Mouse (Mus musculus): Measurements from ENCODE around the gene Ctc1. TPM values are rescaled to one million over a fixed set of nuclear protein-coding genes. Genes with fewer than 3 reads are reported as not detected.
"Not testable (repeated sequence)": the region's sequence is repeated elsewhere in the genome, so short reads cannot be mapped to it uniquely, and the experiment has no call there.

Ctc1 gene
- polyA plus RNA-seq (2016; fragmentation: Nextera tagmentation; extraction: Ambion mirVana), result 100 and 103 TPM in 2 replicates

- DNase-seq (ENCODE audit: low spot score), result peak; percentile 95
- H3K4me1 ChIP-seq, result peaks cover 23% of the 10 kb centered on the region
- H3K36me3 ChIP-seq (replicated peaks), result peaks cover 11% of the 10 kb centered on the region
- H3K9me3 ChIP-seq, result no peaks in the 10 kb centered on the region
- 4% methylated on average over 38 of the region's 38 CpGs for WGBS
- peak within 1 kb of the TSS; percentile 80 for H3K4me3 ChIP-seq
- peak within 1 kb of the TSS; percentile 98 for H3K27ac ChIP-seq (replicated peaks)
- no peaks in the 10 kb centered on the region for H3K27me3 ChIP-seq (replicated peaks; ENCODE audit: low read depth, poor library complexity, severe bottlenecking)
Measured at GRCm38 (mm10) chr11:69015644-69016441, at the start of gene Ctc1. TSS of gene Ctc1 (plus strand) at chr11:69015911.

DNA sequence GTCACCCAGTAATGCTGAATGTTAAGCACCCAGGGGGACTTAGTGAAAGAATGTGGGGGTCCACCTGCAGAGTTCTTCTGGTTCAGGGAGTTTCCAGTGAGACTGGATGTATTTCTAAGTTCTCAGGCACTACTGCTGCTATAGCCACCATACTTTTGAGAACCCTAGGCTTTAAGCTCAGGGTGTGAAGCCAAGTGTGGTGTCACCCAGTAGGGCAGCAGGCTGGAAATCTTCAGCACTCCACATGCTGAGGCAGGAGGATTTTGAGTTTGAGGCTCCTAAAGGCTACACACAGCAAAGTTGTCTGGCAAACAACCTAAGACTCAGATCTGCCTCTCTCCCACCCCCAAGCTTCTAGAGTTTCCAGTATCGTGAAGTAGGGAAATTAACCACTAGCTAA lies 49.2 kb upstream of the Ctc1 start:
- WGBS, result 47% methylated on average over 1 of the region's 1 CpGs
- Histone ChIP-seq H3K4me1 (peaks cover 20% of the 10 kb centered on the region), H3K27me3 (replicated peaks; ENCODE audit: low read depth, poor library complexity, severe bottlenecking) (peaks cover 9% of the 10 kb centered on the region), H3K4me3 (peak overlapping the region; percentile 75; the same call in 1 of the 2 replicates), H3K27ac (replicated peaks) (no peak overlapping the region), H3K9me3 (no peaks in the 10 kb centered on the region), H3K36me3 (replicated peaks) (no peaks in the 10 kb centered on the region; the same call in 1 of the 2 replicates)
- no peak for DNase-seq (ENCODE audit: low spot score)

DNA sequence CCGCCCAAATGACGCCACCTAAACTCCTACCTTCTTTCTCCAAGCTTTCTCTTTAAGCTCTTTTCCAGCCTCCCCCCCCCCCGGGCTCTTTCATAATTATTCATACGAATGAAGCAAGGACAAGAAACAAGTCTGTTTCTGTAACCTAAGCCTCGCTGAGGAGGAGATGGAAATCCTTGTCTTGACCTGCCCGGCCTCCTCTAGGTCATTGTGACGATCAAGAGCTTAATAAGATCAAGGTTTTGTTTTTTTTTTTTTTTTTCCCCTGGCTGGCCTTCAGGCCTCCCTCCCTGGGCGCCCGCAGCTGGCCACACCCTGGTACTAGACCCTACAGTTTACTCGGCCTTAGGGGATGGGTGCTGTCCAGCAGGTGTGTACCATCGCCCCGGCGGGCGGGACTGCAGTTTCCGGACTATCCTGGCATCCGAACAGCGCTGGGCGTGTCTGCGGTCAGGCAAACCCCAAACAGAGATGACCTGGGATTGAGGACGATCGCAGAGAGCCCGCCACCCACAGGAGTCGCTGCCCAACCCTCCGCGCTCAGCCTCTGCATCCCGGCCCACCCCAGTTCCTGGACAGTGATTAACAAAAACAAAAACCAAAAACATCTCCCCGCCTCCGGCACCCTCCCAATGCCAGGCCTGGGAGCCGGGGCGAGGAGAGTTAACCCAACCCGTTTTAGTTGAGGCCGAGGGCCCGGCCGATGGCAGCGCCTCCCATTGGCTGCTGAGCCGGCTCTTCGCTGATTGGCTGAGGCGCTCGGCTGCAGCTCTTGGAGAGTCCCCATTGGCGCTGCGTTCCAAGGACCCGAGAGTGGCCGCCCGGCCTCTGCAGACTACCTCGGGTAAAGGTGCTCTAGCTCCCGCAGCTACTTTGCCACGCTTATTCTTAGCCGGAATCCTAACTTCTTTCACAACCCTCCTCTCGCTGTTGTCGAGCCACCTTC lies 48.1 kb upstream of the Ctc1 start, which contains the start of gene Slc25a35:
TSS of gene Slc25a35 (plus strand) at position 795 of the 946 bp plus-strand sequence.
- Histone ChIP-seq H3K9me3 (no peaks in the 10 kb centered on the region), H3K4me1 (peaks cover 25% of the 10 kb centered on the region), H3K36me3 (replicated peaks) (no peaks in the 10 kb centered on the region; the same call in 1 of the 2 replicates), H3K27me3 (replicated peaks; ENCODE audit: low read depth, poor library complexity, severe bottlenecking) (peaks cover 9% of the 10 kb centered on the region), H3K4me3 (peak within 1 kb of the TSS; percentile 75), H3K27ac (replicated peaks) (peak within 1 kb of the TSS; percentile 79)
- peak; percentile 93 for DNase-seq (ENCODE audit: low spot score)
- WGBS, result under 1% methylated on average over 50 of the region's 50 CpGs

DNA sequence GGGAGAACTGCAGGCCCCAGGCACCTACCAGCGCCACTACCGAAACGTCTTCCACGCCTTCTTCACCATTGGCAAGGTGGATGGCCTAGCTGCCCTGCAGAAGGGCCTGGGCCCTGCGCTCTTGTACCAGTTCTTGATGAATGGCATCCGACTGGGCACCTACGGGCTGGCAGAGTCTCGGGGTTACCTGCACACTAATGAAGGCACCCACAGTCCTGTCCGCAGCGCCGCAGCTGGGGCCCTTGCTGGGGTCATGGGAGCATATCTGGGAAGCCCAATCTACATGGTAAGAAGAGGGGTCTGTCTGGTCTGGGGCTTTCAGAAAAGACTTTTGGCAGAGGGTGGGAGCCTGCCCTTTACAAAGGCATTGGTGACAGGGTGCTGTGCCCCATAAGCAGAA lies 47.0 kb upstream of the Ctc1 start:
- Histone ChIP-seq H3K4me1 (peaks cover 32% of the 10 kb centered on the region), H3K27me3 (replicated peaks; ENCODE audit: low read depth, poor library complexity, severe bottlenecking) (peaks cover 9% of the 10 kb centered on the region), H3K27ac (replicated peaks) (no peak overlapping the region), H3K4me3 (peak overlapping the region; percentile 75), H3K36me3 (replicated peaks) (no peaks in the 10 kb centered on the region; the same call in 1 of the 2 replicates), H3K9me3 (no peaks in the 10 kb centered on the region)
- DNase-seq (ENCODE audit: low spot score), result no peak
- 87% methylated on average over 11 of the region's 11 CpGs for WGBS

DNA sequence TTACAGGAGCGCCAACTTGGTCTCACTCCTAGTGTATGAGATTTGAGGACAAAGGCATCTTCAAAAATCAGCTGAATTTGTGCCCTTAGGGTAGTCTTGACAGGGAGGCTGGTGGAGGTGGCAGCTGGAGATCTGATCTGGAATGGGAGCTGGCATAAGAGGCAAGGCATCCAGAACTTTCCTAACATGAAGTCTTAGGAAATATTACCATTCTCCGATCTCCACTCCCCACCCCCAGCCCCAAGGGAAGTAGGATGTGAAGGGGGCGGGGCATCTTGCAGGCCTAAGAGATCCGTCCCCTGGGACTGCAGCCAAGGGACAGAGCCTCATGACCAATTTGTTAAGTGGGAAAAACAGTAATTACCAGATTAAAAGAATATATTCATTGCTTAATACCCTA lies 45.5 kb upstream of the Ctc1 start:
- H3K27ac ChIP-seq (replicated peaks), result no peak overlapping the region
- H3K36me3 ChIP-seq (replicated peaks), result no peaks in the 10 kb centered on the region; the same call in 1 of the 2 replicates
- no peak overlapping the region for H3K4me3 ChIP-seq
- 77% methylated on average over 4 of the region's 4 CpGs for WGBS
- peaks cover 13% of the 10 kb centered on the region for H3K27me3 ChIP-seq (replicated peaks; ENCODE audit: low read depth, poor library complexity, severe bottlenecking)
- H3K9me3 ChIP-seq, result no peaks in the 10 kb centered on the region
- peaks cover 38% of the 10 kb centered on the region for H3K4me1 ChIP-seq
- DNase-seq (ENCODE audit: low spot score), result no peak

DNA sequence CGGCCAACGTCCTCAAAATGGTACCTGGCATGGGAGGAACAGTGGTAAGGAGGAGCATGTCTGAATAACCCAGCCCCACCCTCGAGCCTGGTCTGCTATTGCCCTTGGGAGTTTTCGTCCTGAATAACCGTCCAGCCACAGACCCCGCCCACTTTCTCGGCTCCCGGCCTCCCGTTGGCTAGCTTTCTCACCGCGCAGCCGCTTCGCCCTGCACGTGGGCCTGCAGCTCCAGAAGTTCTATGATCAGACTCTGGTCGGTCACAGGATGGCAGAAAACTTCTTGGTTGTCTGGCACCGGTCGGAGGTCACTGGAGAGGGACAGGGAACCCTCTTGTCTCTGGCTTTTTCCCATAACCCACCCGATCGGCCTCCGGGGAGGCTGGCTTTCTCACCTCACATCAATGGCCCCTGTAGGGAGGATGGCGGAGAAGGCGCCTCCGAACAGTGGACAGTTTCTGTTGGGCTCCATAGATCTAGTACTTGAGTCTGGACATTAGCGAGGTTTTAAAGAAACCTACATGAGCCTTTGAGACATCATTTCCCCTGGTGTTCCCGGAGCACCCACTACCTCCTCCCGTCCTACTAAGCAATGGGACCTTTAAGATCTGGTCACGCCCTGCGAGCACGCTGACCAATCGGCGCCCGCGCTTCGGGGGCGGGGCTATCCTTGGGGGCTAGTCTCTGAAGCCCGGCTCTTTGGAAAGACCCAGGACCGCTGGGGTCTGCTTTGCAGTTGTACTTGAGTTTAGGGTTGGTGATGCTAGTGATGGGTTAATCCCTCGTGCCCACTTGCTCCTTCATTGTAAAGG lies 42.3 kb upstream of the Ctc1 start:
- WGBS, result under 1% methylated on average over 38 of the region's 38 CpGs
- Histone ChIP-seq H3K27ac (replicated peaks) (peak overlapping the region; percentile 80), H3K4me3 (peak overlapping the region; percentile 63), H3K4me1 (peaks cover 26% of the 10 kb centered on the region), H3K27me3 (replicated peaks; ENCODE audit: low read depth, poor library complexity, severe bottlenecking) (peaks cover 12% of the 10 kb centered on the region)
- not testable (repeated sequence) for H3K36me3 ChIP-seq (replicated peaks); H3K9me3 ChIP-seq
- DNase-seq (ENCODE audit: low spot score), result peak; percentile 92

GRCm38 (mm10) chr11:68974059-68974450 lies 41.7 kb upstream of the Ctc1 start:
- no peak for DNase-seq (ENCODE audit: low spot score)
- Histone ChIP-seq H3K27me3 (replicated peaks; ENCODE audit: low read depth, poor library complexity, severe bottlenecking) (peaks cover 6% of the 10 kb centered on the region), H3K27ac (replicated peaks) (peak overlapping the region; percentile 44), H3K4me1 (peaks cover 21% of the 10 kb centered on the region), H3K36me3 (replicated peaks) (no peaks in the 10 kb centered on the region; the same call in 1 of the 2 replicates), H3K9me3 (no peaks in the 10 kb centered on the region), H3K4me3 (peak overlapping the region; percentile 63)
- WGBS, result 27% methylated on average over 6 of the region's 6 CpGs

DNA sequence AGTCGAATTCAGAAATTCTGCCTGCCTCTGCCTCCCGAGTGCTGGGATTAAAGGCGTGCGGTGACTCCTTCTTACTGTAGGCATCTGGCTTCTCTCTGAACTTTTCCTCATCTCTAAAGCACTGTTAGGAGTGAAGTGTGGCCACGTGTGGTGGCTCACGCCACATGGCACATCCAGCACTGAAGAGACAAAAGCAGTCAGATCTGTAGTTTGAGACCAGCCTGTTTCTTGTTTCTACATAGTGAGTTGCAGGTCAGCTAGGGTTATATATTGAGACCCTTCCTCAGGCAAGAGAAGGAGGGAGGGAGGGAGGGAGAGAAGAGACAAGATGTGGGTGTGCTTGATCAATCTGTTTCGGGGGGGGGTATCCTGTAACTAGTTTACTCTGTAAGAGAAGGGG lies 40.6 kb upstream of the Ctc1 start, which contains the start of gene Rangrf:
TSS of gene Rangrf (minus strand) at position 101 of the 400 bp plus-strand sequence.
- DNase-seq (ENCODE audit: low spot score), result no peak

GRCm38 (mm10) chr11:68975601-68976000 lies 40.1 kb upstream of the Ctc1 start:
- H3K36me3 ChIP-seq (replicated peaks), result no peaks in the 10 kb centered on the region; the same call in 1 of the 2 replicates
- H3K27me3 ChIP-seq (replicated peaks; ENCODE audit: low read depth, poor library complexity, severe bottlenecking), result peaks cover 4% of the 10 kb centered on the region; the same call in 1 of the 2 replicates
- H3K4me3 ChIP-seq, result no peak overlapping the region
- no peaks in the 10 kb centered on the region for H3K9me3 ChIP-seq
- DNase-seq (ENCODE audit: low spot score), result no peak
- peaks cover 21% of the 10 kb centered on the region for H3K4me1 ChIP-seq
- WGBS, result 91% methylated on average over 1 of the region's 1 CpGs
- no peak overlapping the region for H3K27ac ChIP-seq (replicated peaks)

More for the DNA sequence above, 40.6 kb upstream of the Ctc1 start, which contains the start of gene Rangrf:
- no peaks in the 10 kb centered on the region for H3K9me3 ChIP-seq
- H3K4me3 ChIP-seq, result peak within 1 kb of the TSS; percentile 63
- peaks cover 21% of the 10 kb centered on the region for H3K4me1 ChIP-seq
- no peaks in the 10 kb centered on the region; the same call in 1 of the 2 replicates for H3K36me3 ChIP-seq (replicated peaks)
- 83% methylated on average over 7 of the region's 7 CpGs for WGBS
- peaks cover 4% of the 10 kb centered on the region; the same call in 1 of the 2 replicates for H3K27me3 ChIP-seq (replicated peaks; ENCODE audit: low read depth, poor library complexity, severe bottlenecking)
- H3K27ac ChIP-seq (replicated peaks), result no peak within 1 kb of the TSS

DNA sequence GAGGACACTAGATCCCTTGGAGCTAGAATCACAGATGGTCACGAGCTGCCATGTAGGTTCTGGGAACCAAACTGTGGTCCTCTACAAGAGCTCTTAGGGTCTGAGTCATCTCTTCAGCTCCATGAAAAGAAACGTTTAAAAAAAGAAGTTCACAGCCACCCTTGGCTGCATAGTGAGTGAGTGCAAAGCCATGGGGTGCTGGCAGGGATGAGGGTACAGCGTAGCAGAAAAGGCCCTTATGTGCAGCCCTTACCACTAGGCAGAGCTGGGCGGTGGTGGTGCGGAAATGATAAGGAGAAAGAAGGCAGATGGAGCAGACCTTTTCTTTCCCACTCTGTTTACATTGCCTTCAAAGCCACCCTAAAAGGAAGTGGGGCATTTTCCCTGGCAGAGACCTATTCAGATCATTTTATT lies 36.4 kb upstream of the Ctc1 start:
- Histone ChIP-seq H3K9me3 (no peaks in the 10 kb centered on the region), H3K4me3 (no peak overlapping the region), H3K36me3 (replicated peaks) (no peaks in the 10 kb centered on the region), H3K27ac (replicated peaks) (no peak overlapping the region), H3K4me1 (peaks cover under 1% of the 10 kb centered on the region), H3K27me3 (replicated peaks; ENCODE audit: low read depth, poor library complexity, severe bottlenecking) (peaks cover 4% of the 10 kb centered on the region; the same call in 1 of the 2 replicates)
- DNase-seq (ENCODE audit: low spot score), result no peak
- 62% methylated on average over 5 of the region's 5 CpGs for WGBS

GRCm38 (mm10) chr11:68980919-68981318 lies 34.8 kb upstream of the Ctc1 start:
- Histone ChIP-seq H3K4me3 (no peak overlapping the region), H3K9me3 (no peaks in the 10 kb centered on the region), H3K27ac (replicated peaks) (no peak overlapping the region), H3K27me3 (replicated peaks; ENCODE audit: low read depth, poor library complexity, severe bottlenecking) (no peaks in the 10 kb centered on the region), H3K4me1 (no peaks in the 10 kb centered on the region), H3K36me3 (replicated peaks) (peaks cover 9% of the 10 kb centered on the region)
- 70% methylated on average over 3 of the region's 3 CpGs for WGBS
- DNase-seq (ENCODE audit: low spot score), result no peak

Data from embryonic facial prominence, embryonic 10.5 days (tissue).